Mouse (Mus musculus) stomach, postnatal 0 days (tissue): ENCODE measurements around the gene Grb7.

Experiments used
- CTCF ChIP-seq: IDR thresholded peaks from 2 replicates; pipeline ENCODE4 v1.5.1; 2016; ENCODE audit warnings: antibody characterized with exemption, low read depth, mild to moderate bottlenecking, moderate library complexity
- EP300 ChIP-seq: optimal IDR thresholded peaks from 2 replicates; pipeline ENCODE3; 2016; ENCODE audit warnings: antibody characterized with exemption

DNA sequence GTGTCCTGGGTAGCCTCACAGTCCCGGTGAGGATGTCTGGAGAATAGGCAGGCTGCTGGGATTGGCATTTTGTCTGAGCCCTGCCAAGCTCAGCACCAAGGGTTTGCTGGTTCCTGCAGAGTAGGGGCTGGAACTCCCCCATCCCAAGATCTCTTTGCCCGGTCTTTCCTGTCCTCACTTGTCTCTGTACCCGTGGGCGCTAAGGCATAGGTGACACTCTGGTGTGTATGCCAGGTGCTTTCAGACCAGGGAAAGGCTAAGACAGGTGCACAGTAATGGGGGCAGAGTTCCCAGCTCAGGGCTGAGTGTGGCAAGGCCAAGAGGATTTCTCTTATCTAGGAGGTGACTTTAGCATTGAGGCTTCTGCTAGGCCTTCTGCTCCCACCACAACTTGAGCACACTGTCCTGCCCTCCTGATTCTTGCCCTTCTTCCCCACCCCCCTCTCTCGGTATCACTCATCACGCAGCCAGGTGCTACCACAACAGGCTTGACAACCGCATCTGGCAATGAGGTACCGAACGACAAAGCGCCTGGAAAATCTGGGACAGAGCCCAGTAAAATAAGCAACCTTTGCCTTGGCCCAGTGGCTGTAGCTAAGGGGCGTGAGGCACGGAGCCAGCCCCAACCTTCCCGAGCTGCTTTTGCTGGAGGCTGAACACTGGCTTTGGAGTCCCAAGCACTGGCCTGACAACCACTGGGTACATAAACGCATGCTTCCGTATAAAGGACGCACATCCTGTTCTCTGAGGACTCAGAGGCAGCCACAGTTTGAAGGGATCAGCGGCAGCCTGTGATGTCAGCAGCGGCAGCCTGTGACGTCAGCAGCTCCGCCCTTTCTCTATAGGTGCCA, 4.0 kb downstream of the Grb7 start:
- TF ChIP-seq CTCF (no peak), EP300 (no peak)
